Mouse (Mus musculus) erythroblast, adult 5-6 weeks (primary cell): ENCODE data around the gene Cacnb4. TPM values are rescaled to one million over a fixed set of nuclear protein-coding genes. Genes with fewer than 3 reads are reported as not detected.

Experiments used
- ATAC-seq: replicated peaks from 2 replicates; pipeline ENCODE4 v1.8.0; 2016; ENCODE audit warnings: moderate number of reproducible peaks, mild to moderate bottlenecking, moderate TSS enrichment, inconsistent platforms; ENCODE audit not compliant: poor library complexity, low FRiP score, severe bottlenecking
- total RNA-seq, 2 experiments: library from RNA; stranded (forward) in 1 of 2; stranded (reverse) in 1 of 2; fragments of 150-400 nt in 1 of 2; fragments of 200-764, 138-1000 nt in 1 of 2; gene quantifications; 2 replicates each; pipeline versions ENCODE4 v1.2.3 to v1.2.4; 2015 to 2017; ENCODE audit warnings: low replicate concordance in 2 of 2

Gene Cacnb4
- total RNA-seq, 2 experiments from 2014 or later: not detected

DNA sequence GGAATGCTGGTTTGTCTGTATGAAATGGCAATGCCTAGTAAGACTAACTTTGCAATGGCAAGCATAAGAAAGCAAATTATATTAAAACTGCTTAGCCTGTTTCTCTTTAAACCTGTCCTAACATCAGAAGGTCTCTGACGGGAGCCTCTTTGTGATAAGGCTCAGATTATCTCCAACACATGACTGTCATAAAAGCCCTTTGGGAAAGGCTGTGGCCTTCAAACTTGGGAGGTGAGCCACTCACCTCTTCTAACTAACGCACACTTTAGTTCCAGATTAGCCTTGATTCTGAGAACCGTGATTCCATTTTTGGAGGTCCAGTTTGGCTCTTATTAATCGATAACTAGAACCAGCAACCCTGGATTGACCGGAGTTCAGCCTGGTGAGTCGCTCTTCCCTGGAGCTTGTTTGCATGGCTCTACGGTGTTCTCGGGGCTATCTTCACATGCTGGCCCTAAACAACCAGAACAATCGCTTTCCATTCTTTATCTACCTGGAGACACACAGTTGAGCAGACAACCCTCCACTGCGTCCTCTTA is 100.9 kb downstream of the Cacnb4 start:
- no peak for ATAC-seq

DNA sequence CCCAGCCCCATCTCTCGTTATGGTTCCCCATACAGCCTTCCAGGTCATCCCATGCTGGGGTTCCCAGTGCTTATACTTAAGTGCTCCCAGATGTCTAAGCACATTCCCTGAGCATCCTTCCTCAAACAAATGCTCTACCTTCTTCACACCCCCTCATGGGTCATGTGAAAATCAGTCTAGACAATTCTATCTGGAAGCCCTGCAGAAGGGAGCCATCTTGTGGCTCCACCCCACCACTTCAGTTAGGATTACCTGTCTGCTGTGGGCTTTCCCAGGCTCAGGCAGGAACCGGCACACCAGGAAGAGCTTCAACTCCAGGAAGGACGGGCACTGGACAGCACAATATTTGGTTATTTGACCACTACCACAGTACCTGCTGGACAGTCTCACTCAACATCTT is 101.7 kb downstream of the Cacnb4 start:
- ATAC-seq: no peak

DNA sequence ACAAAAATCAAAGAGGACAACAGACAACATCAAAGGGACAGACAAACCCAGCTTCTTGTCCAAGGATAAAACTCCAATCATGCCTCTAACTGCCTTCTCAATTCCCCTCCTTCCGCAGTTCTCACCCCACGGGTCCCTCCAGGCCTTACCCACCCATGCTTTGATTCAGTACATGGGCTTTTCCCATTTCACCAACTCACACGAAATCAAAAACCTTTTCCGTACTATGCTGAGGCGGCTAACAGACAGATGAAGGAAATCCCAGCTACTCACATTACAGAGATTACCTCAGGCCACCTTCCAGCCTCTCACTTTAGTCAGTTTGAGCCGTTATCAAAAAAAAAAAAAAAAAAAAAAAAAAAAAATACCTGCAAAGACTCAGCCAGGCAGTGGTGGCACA is 104.4 kb downstream of the Cacnb4 start:
- ATAC-seq: no peak

DNA sequence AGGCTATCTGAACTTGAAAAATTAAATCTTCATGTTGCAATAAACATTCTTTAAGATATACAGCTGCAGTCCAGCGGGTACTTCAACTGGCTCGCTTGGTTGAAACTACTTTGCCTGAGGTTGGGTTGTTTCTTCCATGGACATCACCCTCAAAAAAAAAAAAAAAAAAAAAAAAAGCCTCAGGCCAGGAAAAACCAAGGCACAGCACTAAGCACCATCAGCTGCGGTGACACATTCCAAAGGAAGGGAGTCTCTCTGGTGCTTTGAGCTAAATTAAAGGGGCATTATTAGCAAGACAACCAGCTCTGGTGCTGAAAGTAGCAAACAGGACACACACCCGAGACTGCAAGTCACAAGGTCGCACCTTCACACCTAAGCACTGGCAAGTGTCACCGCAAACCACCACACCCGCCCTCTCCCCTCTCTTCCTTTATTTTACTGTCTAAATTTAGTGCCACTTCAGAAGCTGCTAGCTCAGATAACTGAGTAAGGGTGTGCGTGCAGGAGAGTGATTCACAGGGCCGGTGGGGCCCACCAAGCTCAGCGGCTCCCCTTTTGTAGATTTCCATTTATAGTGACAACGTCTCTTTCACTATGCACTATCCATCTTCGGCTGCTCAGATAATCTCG is 105.2 kb downstream of the Cacnb4 start:
- ATAC-seq: no peak

DNA sequence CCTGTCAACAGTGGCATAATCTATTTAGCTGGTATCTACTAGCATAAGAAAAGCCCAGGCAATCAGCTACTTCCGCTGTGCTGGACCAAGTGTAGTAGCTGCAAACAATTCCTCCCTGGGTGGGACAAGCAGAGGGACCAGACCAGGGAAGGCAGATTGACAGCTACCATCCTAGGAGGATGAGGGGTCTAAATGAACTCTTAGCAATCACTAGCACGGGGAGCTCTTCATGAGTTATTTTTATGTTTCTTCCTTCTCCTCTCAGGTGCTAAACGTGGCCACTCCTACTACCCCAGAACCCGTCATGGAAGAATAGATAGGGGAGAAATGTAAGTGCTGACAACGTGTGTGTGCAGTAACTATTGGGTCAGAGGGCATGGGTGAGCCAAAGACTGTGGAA is 105.8 kb downstream of the Cacnb4 start:
- no peak for ATAC-seq

DNA sequence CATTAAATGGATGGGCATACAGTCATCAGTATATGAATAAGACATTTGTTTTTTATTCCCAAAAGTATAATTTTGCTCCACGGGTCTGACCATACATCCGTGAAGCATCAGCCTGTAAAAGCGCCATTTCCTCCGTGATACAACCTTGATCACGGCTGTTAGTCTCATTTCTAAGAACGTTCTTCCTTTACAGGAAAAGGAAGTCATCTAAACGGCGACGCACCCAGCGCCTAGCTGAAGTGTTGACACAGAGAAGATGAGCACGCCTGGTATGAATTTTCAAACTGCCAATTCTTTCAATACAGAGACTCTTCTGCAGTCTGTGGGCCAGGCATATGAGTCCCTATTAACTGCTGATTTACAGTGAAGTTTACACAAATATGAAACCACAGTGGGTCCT is 106.5 kb downstream of the Cacnb4 start:
- no peak for ATAC-seq

DNA sequence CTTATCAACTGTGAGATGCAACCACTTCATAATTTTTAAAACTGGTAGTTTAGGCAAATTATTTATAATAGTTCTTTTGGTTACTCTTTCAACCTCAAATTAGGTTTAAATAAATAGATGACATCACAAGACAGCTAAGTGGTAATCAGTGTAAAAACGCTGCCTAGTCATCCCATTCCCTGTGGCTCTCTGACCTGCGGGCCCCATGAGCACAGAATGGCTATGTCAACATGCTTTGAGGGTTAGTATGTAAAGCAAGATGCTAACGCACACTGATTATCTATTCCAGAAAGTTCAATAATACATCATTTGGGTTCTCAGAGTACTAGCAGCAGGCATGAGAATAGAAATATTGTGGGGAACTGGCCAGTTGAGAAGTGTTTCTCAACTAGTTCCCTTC is 108.5 kb downstream of the Cacnb4 start:
- ATAC-seq: no peak

DNA sequence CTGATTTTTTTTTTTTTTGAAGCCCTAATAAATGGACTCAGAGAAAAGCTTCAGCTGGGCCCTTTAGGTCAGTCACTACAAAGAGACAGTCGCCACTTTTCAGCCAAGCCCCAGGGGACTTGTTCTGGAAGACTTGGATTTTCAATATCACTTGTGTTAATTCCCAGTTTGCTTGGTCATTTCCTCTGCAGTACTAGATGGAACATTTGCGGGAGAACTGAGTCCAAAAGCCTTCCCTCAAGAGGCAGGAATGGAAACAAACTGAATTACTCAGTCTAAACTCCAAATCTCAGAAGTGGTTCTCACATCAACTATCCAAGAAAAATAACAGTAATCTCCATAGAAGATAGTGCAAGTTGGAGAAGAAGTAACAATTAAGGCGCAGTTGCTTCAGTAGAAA is 109.2 kb downstream of the Cacnb4 start:
- no peak for ATAC-seq

DNA sequence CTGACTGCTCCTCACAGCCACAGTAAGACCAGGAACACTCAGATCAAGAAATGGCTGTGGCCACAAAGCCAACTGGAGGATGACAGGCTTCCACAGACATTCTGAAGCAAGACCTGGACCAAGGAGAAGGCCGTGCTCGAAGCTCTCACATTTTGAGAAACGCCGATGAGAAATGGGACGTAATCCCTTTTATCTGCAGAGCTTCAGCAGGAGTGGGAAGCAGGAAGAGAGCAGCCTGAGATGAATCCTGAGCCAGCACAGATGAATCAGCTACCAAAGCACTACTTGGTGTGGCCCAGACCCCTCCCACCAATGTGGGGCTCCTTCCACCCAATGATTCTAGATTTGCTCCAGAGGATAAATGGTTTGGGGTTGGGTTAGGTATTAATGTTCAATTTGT is 113.4 kb downstream of the Cacnb4 start:
- ATAC-seq: no peak

DNA sequence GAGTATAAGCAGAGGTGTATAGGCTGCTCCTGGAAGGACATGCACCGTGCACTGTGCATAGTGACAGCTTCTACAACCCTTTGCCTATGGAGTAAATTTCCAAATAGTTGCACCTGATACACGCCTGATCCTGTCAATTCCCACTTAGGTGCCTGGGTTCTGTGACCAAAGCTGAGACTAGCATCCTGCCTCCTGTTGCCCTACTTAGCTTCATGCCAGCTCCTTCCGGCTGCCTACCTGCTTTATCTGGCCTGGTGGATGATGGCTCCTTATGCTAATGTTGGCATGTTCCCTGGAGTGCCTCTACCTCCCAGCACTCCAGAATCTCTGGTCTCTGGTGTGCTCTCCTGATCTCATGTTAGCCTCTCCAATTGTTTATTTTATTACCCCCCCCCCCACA is 114.3 kb downstream of the Cacnb4 start:
- no peak for ATAC-seq

DNA sequence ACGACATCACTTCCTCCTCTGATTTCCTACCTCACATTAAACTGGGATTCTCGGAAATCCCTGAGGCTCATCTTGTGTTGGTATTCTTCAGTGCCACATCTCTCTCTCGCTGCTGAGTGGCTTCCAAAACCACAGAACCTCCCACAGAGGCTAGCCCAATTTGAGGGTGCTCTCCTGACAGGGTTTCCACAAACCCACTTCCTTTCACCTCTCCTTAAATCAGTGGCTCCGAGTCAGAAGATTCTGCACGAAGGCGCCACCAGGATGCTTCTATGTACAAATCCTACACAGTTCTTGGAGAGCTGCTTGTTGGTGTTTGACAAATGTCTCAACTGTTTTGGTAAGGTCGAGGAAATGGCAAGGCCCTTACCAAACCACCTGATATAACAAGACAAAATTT is 115.5 kb downstream of the Cacnb4 start:
- no peak for ATAC-seq

DNA sequence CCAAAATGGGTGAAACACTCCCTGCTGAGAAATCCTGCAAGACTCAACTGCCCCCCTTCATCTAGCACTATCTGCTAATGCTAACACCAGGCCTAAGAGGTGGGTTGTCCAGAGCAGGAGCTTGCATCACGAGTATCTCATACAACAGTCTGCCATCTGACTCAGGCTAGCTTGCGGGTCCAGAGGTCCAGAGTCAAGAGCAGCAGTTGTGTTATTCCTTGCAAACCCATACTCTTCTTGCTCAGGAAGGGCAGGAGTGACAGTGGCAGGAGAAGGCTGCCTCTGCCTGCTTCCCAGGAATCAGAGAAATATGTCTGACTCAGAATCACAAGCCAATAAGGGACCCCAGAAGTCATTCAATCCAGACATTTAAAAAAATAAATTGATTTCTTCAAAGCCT is 116.4 kb downstream of the Cacnb4 start:
- ATAC-seq: no peak

DNA sequence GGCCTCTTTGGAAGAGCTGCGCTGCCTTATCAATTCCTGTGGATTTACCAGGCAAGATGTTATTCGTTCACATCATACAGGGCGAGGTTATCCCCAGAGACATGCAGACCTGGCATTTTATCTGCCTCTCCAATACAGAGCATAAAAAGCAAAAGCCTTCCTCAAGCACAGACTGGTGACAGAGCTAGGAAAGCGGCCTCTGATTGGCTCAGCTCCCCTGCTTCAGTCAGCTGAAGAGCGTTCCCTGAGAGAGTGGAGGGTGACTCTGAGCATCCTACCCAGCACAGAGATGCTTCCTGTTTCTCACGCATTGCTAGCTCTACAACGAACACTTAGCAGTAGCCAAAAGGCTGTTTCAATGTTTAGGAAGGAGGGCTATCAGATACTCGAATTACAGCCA is 118.2 kb downstream of the Cacnb4 start:
- no peak for ATAC-seq

DNA sequence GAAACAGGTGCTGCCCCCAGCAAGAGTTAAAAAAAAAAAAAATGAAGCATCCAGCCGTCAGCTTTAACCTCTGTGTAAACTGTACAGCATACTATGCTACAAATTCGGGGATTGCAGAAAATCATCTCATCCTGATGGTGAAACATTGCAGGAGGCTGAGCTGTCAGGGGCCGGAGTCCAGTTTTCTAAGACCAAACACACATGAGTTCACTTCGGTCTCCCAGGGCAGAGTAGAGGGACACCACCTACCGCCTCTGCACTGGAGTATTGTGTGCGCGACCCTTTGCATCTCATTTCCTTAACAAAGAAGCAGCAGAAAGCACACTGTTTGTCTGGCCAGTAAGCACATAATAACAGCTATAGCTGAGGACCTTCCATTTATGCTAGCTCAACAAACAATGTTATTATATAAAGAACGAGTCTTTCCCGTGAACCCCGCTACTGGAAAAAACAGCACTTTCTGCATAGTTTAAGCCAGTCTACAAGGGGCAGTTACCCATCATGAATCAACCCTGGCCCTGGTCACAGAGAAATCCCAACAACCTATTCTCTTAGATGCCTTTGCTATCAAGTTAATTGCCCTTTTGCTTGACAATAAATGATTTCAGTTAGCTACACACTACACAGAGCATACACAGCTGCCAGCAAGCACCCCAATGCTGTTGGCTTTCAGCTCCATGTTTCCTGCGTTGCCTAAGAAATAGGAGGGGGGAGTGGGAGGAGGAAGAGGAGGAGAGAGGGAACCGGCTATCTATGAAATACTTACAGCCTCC is 118.9 kb downstream of the Cacnb4 start:
- ATAC-seq: no peak

DNA sequence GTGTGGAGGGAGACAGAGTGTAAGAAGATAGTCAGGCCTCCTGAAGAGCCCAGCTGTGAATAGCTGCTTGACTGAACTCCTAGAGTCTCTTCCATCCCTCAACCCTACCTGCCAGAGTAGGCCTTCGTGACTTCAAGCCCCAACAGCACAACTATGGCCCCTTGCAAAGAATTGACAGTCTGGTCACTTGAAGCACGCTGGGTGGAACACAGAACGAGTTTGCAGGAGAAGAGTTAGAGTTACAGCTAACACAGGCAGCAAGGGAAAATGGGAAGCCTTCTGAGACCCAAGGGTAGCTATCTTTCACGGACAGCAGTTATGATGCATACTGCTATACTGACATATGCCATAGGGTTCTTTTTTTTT is 119.7 kb downstream of the Cacnb4 start:
- no peak for ATAC-seq

DNA sequence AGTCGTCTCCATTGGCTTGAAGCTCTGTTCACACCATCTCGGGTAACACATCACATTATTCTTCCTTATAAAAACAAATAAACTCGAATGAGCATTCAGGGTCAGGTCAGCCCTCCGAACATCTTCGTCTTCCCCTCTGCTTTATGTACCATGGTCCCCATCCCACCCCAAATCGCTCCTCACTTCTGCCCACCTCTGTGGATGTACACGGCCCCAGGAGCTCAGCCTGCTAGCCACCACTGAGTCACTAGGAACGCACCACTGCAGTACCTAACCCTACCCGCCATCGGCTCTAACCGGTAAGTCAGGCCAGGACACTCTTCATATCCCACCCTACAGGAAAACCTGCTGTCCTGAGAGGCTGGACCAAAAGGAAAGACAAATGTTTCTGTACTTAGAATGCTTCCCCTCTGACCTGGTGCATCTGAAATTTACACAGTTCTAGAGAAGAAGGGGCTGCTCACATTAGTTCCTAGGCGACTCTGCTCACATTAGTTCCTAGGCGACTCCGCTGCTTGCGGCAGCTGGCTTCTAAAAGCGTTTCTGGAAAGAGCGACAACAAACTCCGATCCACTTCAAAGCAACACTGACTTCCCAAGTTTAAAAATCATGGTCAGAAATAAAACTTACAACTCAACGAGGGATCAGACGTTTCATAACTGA is 120.2 kb downstream of the Cacnb4 start:
- no peak for ATAC-seq

DNA sequence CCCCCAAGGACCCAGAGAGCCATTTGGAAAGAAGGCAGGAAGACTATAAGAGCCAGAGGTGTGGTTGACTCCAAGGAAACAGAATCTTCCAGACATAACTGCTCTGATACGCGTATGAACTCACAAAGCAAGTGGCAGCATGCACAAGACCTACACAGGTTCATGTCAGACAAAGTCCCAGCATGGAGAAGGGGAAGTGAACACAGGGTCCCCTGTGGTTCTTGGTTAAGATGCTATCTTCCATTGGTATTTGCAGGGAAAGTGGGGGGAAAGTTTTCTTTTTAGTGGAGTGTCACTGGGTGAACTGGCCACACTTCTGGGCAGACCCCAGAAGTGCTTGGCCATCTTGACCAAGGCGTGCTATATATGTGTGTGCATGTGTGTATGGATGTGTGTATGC is 128.2 kb downstream of the Cacnb4 start:
- ATAC-seq: no peak

DNA sequence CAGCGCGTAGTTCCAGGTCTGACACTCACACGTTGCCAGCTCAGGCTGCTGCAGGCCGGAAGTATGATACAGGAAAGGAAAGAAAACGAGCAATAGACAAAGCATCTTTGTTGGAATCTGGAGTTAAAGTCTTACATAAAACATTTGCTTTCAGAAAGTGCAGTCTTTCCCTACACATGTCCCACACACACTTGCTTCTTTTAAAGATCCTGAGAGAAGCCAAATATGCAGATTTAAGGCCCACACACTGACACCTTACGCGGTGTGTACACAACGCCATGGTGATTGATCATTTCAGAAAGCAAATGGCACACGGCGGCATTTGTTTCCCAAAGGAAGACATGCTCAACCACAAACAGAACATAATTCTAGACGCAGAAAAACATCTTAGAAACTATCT is 129.3 kb downstream of the Cacnb4 start:
- no peak for ATAC-seq

DNA sequence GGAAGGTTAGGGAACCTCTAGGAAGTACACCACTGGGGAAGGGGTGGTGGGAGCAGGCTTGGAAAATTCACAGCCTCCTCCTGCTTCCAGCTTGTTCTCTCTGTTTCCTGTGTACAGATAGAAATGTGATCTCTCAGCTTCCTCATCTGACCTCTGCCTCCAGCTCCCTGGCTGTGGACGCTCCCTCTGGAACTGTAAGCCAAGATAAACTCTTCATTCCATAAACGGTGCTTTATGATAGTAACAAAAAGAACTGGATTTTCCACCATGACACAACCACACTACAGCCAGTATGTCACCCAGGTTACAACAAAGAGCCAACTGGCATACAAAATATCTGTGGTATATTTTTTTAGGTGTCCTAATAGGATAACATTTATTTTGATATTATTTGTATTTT is 132.1 kb downstream of the Cacnb4 start:
- ATAC-seq: no peak

DNA sequence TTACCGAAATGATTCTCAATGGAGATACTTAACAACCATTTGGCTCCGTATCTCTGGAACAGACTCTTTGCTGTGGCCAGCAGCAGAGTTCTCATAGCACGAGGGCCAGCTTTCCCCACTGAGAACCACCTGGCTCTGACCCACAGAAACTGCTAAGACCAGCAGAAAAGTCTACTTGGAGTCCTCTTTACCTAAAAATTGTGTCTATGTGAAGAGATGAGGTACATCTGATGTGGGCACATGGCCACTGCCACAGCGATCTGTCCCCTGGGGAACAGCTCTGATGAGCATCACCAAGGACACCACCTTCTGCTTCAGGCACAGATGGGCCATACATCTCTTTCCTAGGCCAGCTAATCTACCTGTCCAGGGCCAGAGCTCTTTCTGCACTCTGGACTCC is 135.6 kb downstream of the Cacnb4 start:
- ATAC-seq: no peak

DNA sequence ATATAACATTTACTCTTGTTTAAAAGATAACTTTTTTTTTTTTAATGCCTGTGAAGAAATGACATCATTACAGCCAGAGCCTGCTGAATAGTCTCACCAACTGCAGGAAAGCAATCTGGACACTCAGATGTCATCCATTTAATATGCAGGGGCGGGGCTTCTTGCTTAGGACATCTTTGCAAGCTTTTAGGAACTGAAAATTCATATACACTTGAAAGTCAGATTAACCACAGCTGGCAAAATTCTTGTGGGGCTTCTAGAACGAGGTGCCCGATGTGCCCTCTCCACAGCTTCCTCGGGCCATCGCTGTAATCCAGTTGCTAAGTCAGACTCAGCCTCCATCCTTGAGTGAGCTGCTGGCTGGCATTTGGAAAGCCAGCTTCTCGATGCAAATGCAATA is 137.3 kb downstream of the Cacnb4 start:
- no peak for ATAC-seq
